In the genomic region with DNA sequence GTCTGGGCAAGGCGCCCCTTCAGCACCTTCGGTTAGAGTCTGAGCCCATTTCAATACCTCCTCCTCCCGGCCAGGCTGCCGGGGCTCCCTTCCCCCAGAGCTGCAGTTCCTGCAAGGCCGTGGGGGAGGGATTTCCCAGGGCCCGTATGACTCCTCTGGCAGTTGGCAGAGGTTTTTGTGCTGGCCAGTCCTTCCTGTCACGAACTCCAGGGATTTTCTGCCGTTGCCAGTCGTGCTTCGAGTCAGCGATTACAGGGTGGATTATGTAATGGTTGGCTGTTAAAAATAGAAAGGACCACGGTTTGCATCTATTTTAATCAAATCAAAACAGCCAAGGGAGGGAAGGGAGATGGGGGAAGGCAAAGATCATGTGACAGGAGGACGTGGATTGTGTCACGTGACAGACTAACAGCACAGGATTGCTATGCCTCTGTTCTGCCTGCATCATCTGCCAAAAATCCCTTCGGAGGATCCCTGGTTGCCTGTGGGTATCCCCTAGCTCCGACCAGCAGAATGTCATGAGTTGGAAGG, we compare ENCODE assay signal across 8 mouse cellular contexts. TPM values are rescaled to one million over a fixed set of nuclear protein-coding genes. Genes with fewer than 3 reads are reported as not detected.
A peak's percentile ranks its signal among the peaks of the same experiment; 100 is the strongest.
DNase-seq lines count a peak whose midpoint lies in the region; ATAC-seq and TF ChIP-seq lines count a peak whose summit lies in the region.

No protein-coding gene starts in this region.

- peak overlapping the region; percentile 8 for H3K4me3 ChIP-seq in bone marrow, adult 2 months (replicated peaks; ENCODE audit: control insufficient read depth, low read depth, low read length)
- no peak overlapping the region for H3K4me3 ChIP-seq in embryonic fibroblast, embryonic 13.5 days (ENCODE audit: insufficient read depth, low read length)
- peak overlapping the region; percentile 26 for H3K4me3 ChIP-seq in limb, embryonic 12.5 days (replicated peaks)
- peak overlapping the region; percentile 35 for H3K4me3 ChIP-seq in midbrain, embryonic 13.5 days (replicated peaks)

- H3K4me2 ChIP-seq in limb, embryonic 12.5 days = peak overlapping the region; percentile 52
- peak overlapping the region; percentile 63 for H3K4me2 ChIP-seq in midbrain, embryonic 13.5 days (replicated peaks)

- WGBS in bone marrow, adult 2 months = 4% methylated on average over 16 of the region's 16 CpGs
- WGBS in limb, embryonic 12.5 days = 14% methylated on average over 16 of the region's 16 CpGs
- WGBS in midbrain, embryonic 13.5 days = 5% methylated on average over 16 of the region's 16 CpGs

- H3K4me1 ChIP-seq in bone marrow, adult 2 months (ENCODE audit: control insufficient read depth, insufficient read depth, low read length) = peaks cover 5% of the 10 kb centered on the region; the same call in 1 of the 2 replicates
- peaks cover 8% of the 10 kb centered on the region; the same call in 1 of the 2 replicates for H3K4me1 ChIP-seq in embryonic fibroblast, embryonic 13.5 days (ENCODE audit: control insufficient read depth, insufficient read depth, low read length)
- peaks cover 30% of the 10 kb centered on the region for H3K4me1 ChIP-seq in limb, embryonic 12.5 days (replicated peaks)
- H3K4me1 ChIP-seq in midbrain, embryonic 13.5 days (replicated peaks) = peaks cover 22% of the 10 kb centered on the region

- H3K36me3 ChIP-seq in limb, embryonic 12.5 days = no peaks in the 10 kb centered on the region
- no peaks in the 10 kb centered on the region for H3K36me3 ChIP-seq in midbrain, embryonic 13.5 days

- peak overlapping the region; percentile 55 for H3K9ac ChIP-seq in limb, embryonic 12.5 days (replicated peaks)
- H3K9ac ChIP-seq in midbrain, embryonic 13.5 days (replicated peaks) = peak overlapping the region; percentile 66

- ATAC-seq in limb, embryonic 12.5 days (ENCODE audit: insufficient number of reproducible peaks, insufficient read depth, low FRiP score, low TSS enrichment, low read depth) = peak; percentile 77; the same call in 1 of the 2 replicates
- ATAC-seq in midbrain, embryonic 13.5 days = peak; percentile 92

- DNase-seq in 3T3-L1 (ENCODE audit: low read depth, low spot score) = peak; percentile 99
- DNase-seq in heart, adult 9 months (ENCODE audit: low spot score in 2 of 2) = peak; percentile 96 to 98
- peak; percentile 89 to 96 for DNase-seq in kidney, adult 8-10 months
- DNase-seq in skeletal muscle tissue, adult 2 months (ENCODE audit: low read depth, low spot score) = peak; percentile 99

- peak; percentile 23; the same call in 1 of the 2 replicates for TF ChIP-seq POLR2A in bone marrow, adult 2 months (IDR thresholded peaks at IDR 0.05; ENCODE audit: borderline replicate concordance, control insufficient read depth, low read depth, low read length)
- 0 out of 2 replicates have a peak, but pooled peaks have one; percentile 32 for TF ChIP-seq POLR2A in embryonic fibroblast, embryonic 13.5 days (IDR thresholded peaks at IDR 0.05; ENCODE audit: low read depth, low read length)

- no peaks in the 10 kb centered on the region for H3K27me3 ChIP-seq in limb, embryonic 12.5 days
- no peaks in the 10 kb centered on the region for H3K27me3 ChIP-seq in midbrain, embryonic 13.5 days

- peak overlapping the region; percentile 52 for H3K27ac ChIP-seq in bone marrow, adult 2 months (ENCODE audit: control insufficient read depth, insufficient read depth, low read depth, low read length, poor library complexity)
- H3K27ac ChIP-seq in embryonic fibroblast, embryonic 13.5 days (ENCODE audit: insufficient read depth, low read length) = peak overlapping the region; percentile 83
- peak overlapping the region; percentile 79 for H3K27ac ChIP-seq in limb, embryonic 12.5 days
- peak overlapping the region; percentile 96 for H3K27ac ChIP-seq in midbrain, embryonic 13.5 days

- H3K9me3 ChIP-seq in limb, embryonic 12.5 days = 0 out of 2 replicates have a peak, but pooled peaks cover 3% of the 10 kb centered on the region
- H3K9me3 ChIP-seq in midbrain, embryonic 13.5 days = no peaks in the 10 kb centered on the region

- TF ChIP-seq CTCF in bone marrow, adult 2 months (IDR thresholded peaks at IDR 0.05; ENCODE audit: control insufficient read depth, insufficient read depth, low read length) = no peak
- no peak for TF ChIP-seq CTCF in embryonic fibroblast, embryonic 13.5 days (IDR thresholded peaks at IDR 0.05; ENCODE audit: borderline replicate concordance, insufficient read depth, low read length)

RNA-seq across cellular contexts. Expression of a gene that starts 42.8 kb away (rescaled TPM):
- 7.6 and 19.6 TPM in 2 replicates for polyA plus RNA-seq in bone marrow, adult 2 months (2011; ENCODE audit: insufficient read depth, insufficient read length, low replicate concordance, missing spikeins)
- not detected in 2 replicates for polyA plus RNA-seq in embryonic fibroblast, embryonic 13.5 days (2011; ENCODE audit: insufficient read length, low read depth, missing spikeins)
- polyA plus RNA-seq in limb, embryonic 12.5 days (2016; fragmentation: Nextera tagmentation; extraction: Ambion mirVana) = 1.2 and 1.3 TPM in 2 replicates
- polyA plus RNA-seq in midbrain, embryonic 13.5 days (2015; fragmentation: Nextera tagmentation; extraction: Ambion mirVana) = 0.50 and 0.59 TPM in 2 replicates

RNA-seq across cellular contexts. Expression of a gene that starts 59.0 kb away (rescaled TPM):
- 52.9 and 86.3 TPM in 2 replicates for polyA plus RNA-seq in bone marrow, adult 2 months (2011; ENCODE audit: insufficient read depth, insufficient read length, low replicate concordance, missing spikeins)
- polyA plus RNA-seq in embryonic fibroblast, embryonic 13.5 days (2011; ENCODE audit: insufficient read length, low read depth, missing spikeins) = 176 and 186 TPM in 2 replicates
- polyA plus RNA-seq in limb, embryonic 12.5 days (2016; fragmentation: Nextera tagmentation; extraction: Ambion mirVana) = 546 and 583 TPM in 2 replicates
- polyA plus RNA-seq in midbrain, embryonic 13.5 days (2015; fragmentation: Nextera tagmentation; extraction: Ambion mirVana) = 246 and 342 TPM in 2 replicates
